Mouse (Mus musculus): ENCODE measurements around the gene Preb. TPM values are rescaled to one million over a fixed set of nuclear protein-coding genes. Genes with fewer than 3 reads are reported as not detected.

Preb gene
- total and polyA plus RNA-seq, 3 experiments = 87.3 to 145 (median 96.5) TPM

GRCm38 (mm10) chr5:30907413-30908059, 52.6 kb downstream of the Preb start, which contains the start of gene Ost4:
TSS of gene Ost4 (minus strand) at chr5:30907788.
- H3K36me3 ChIP-seq (replicated peaks in 1 of 2; ENCODE audit: control insufficient read depth in 1 of 2, insufficient read depth in 1 of 2, low read length in 1 of 2) = peaks cover 29 to 37% of the 10 kb centered on the region in 2 experiments
- dilution Hi-C loops (cut with MboI; ENCODE audit: extremely low pct_ligation_motif_present, extremely low pct_unique_long_range_greater_than_20kb, low sequenced_read_pairs) = no loop called here
- peaks cover 26% of the 10 kb centered on the region for H3K79me2 ChIP-seq (replicated peaks; ENCODE audit: control insufficient read depth, extremely low read depth, insufficient read depth, poor library complexity, severe bottlenecking)
- peaks cover 9% of the 10 kb centered on the region for H3K27me3 ChIP-seq (replicated peaks)
- peaks cover 2 to 29% of the 10 kb centered on the region in 2 experiments; a peak in 3 of 4 replicates for H3K4me1 ChIP-seq (ENCODE audit: control insufficient read depth in 1 of 2, insufficient read depth in 2 of 2)
- peak within 1 kb of the TSS; percentile 71 to 99 (median 97) for H3K4me3 ChIP-seq (replicated peaks in 1 of 3; ENCODE audit: low read depth in 2 of 3, low read length in 2 of 3, poor library complexity in 1 of 3)
- peak within 1 kb of the TSS; percentile 48 for H3K27ac ChIP-seq (ENCODE audit: insufficient read depth, low read depth)
- TF ChIP-seq ZNF384 (IDR thresholded peaks at IDR 0.05; ENCODE audit: low read depth, low read length) (no peak), PAX5 (IDR thresholded peaks at IDR 0.05; ENCODE audit: low read length) (no peak), POLR2A (IDR thresholded peaks at IDR 0.05; ENCODE audit: low read depth, low read length) (peak; percentile 96), CHD1 (IDR thresholded peaks at IDR 0.05; ENCODE audit: low read depth, low read length) (no peak), POLR2AphosphoS2 (IDR thresholded peaks at IDR 0.05; ENCODE audit: low read depth, low read length) (peak; percentile 81; the same call in 1 of the 2 replicates), ETS1 (conservative IDR thresholded peaks at IDR 0.05; ENCODE audit: low read depth, low read length) (peak; percentile 61), MXI1 (IDR thresholded peaks at IDR 0.05; ENCODE audit: low read depth, low read length) (peak; percentile 82; the same call in 1 of the 2 replicates), TBP (conservative IDR thresholded peaks at IDR 0.05; ENCODE audit: low read depth, low read length) (peak; percentile 65; the same call in 1 of the 2 replicates), BHLHE40 (IDR thresholded peaks at IDR 0.05; ENCODE audit: low read depth, low read length) (peak; percentile 32; the same call in 1 of the 2 replicates), RAD21 (IDR thresholded peaks at IDR 0.05; ENCODE audit: low read depth, low read length) (no peak), ELF1 (IDR thresholded peaks at IDR 0.05; ENCODE audit: low read depth, low read length) (peak; percentile 97), KAT2A (IDR thresholded peaks at IDR 0.05; ENCODE audit: insufficient replicate concordance, low read length) (peak; percentile 85; the same call in 1 of the 2 replicates), JUND (conservative IDR thresholded peaks at IDR 0.05; ENCODE audit: low read depth, low read length) (no peak), HCFC1 (IDR thresholded peaks at IDR 0.05; ENCODE audit: low read depth, low read length) (peak; percentile 93), CHD2 (IDR thresholded peaks at IDR 0.05; ENCODE audit: low read length) (no peak), MAZ (IDR thresholded peaks at IDR 0.05; ENCODE audit: low read depth, low read length) (no peak), MYC (IDR thresholded peaks at IDR 0.05; ENCODE audit: low read depth, low read length) (peak; percentile 87), TCF12 (IDR thresholded peaks at IDR 0.05; ENCODE audit: low read depth, low read length) (peak; percentile 86), USF1 (IDR thresholded peaks at IDR 0.05; ENCODE audit: low read depth, low read length) (no peak), ZKSCAN1 (IDR thresholded peaks at IDR 0.05; ENCODE audit: borderline replicate concordance, low read depth, low read length) (no peak), E2F4 (IDR thresholded peaks at IDR 0.05; ENCODE audit: insufficient replicate concordance, low read depth, low read length) (peak; percentile 92; the same call in 1 of the 2 replicates), SIN3A (IDR thresholded peaks at IDR 0.05; ENCODE audit: low read length) (peak; percentile 91), MEF2A (IDR thresholded peaks at IDR 0.05; ENCODE audit: borderline replicate concordance, low read depth, low read length) (0 out of 2 replicates have a peak, but pooled peaks have one; percentile 57), IRF4 (IDR thresholded peaks at IDR 0.05; ENCODE audit: low read depth, low read length) (peak; percentile 77), NRF1 (IDR thresholded peaks at IDR 0.05; ENCODE audit: low read depth, low read length) (peak; percentile 83), NELFE (IDR thresholded peaks at IDR 0.05; ENCODE audit: low read depth, low read length) (peak; percentile 92), GABPA (IDR thresholded peaks at IDR 0.05; ENCODE audit: insufficient replicate concordance, low read depth, low read length) (peak; percentile 24; the same call in 1 of the 2 replicates), ZMIZ1 (IDR thresholded peaks at IDR 0.05; ENCODE audit: low read depth, low read length) (peak; percentile 91), MAX (IDR thresholded peaks at IDR 0.05; ENCODE audit: low read length) (no peak; the same call in 1 of the 2 replicates)
- H3K9me3 ChIP-seq (replicated peaks; ENCODE audit: low read length) = no peaks in the 10 kb centered on the region
- peak within 1 kb of the TSS; percentile 98 for H3K9ac ChIP-seq (ENCODE audit: insufficient read depth, low read depth)
- in situ Hi-C loops (cut with MboI; ENCODE audit: low pct_ligation_motif_present, low pct_unique_long_range_greater_than_20kb, low sequenced_read_pairs) = no loop called here
- peak; percentile 95 for DNase-seq (ENCODE audit: extremely low read depth)
- H3K4me2 ChIP-seq (ENCODE audit: insufficient read depth, low read depth, poor library complexity, severe bottlenecking) = peak within 1 kb of the TSS; percentile 88

Measured in CH12.LX (cell line).